Mouse (Mus musculus): ENCODE measurements around the gene Abhd16a.

DNA sequence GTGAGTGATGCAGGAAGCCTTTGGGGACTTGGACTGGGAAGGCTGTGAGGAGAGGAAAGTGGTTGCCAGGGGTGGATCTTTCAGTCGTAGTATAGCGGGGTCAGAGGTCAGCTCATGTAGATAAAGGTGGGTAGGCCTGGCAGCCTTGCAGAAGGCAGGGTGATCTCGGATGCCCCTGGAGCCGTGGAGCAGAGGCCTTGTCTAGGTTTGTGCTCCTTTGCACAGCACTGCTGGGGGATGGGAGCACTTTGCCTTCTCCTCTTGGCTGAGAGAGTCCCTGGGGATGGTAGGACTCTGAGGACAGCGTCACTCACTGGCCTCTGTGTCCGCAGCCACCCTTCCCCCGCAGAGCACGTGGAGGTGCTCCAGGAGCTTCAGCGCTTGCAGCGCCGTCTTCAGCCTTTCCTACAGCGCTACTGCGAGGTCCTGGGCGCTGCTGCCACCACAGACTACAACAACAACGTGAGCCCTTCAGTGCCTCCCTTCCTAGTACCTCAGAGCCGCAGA lies 51.5 kb downstream of the Abhd16a start:
- TF ChIP-seq CTCF (IDR thresholded peaks at IDR 0.05; ENCODE audit: extremely low read depth, insufficient read depth, low read length) = no peak
- TF ChIP-seq POLR2A (IDR thresholded peaks at IDR 0.05; ENCODE audit: extremely low read depth, insufficient read depth, low read length) = no peak
